Mouse (Mus musculus): ENCODE measurements around the gene Nupl2.

The Nupl2 gene

DNA sequence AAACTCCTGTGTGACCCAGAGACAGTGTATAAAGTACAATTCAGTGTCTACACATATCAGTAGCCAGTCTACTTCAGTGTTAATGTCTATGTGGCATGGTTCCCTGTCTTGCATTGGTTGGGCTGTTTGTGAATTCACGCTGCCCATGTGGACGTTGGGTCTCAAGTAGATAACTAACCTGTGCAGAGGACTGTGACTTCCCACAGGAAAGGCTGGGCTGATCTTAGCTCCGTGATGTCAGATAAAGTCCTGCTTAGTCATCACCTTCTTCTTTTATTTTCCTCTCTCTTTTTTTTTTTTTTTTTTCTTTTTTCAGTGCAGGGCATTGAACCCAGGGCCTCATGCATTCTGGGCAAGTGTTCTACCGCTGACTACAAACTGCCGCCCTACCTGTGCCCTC is 43.7 kb downstream of the Nupl2 start:
- DNase-seq (ENCODE audit: low spot score): no peak

DNA sequence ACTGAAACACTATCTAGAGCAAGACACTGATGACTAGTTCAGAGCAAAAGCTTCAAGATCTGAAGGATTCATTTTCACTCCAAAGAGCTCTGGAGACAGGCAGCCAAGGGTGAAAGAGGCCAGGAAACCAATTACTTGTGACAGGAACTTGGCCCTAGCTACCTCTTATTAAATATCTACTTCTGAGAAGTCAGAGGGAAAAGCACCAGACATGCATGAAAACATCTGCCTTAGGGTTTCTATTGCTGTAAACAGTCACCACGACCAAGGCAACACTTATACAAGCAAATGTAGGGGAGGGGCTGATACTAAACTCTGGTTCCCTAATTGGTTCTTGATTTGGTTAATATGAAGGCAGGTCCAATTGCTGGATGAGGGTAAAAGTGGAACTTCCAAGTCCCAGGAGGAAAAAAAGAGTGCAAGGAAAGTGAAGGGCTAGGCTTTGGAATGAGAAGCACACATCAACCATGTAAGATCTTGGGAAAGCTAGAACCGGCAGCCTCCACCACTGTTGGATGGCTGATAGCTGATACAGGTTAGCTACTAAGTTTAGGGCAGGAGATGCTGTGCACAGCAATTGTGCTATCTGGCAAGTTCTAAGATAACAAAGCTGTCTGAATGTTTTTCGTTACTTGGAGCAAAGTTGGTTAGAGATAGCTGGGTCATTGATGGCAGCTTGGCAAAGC is 49.2 kb downstream of the Nupl2 start:
- no peak for DNase-seq (ENCODE audit: low spot score)

DNA sequence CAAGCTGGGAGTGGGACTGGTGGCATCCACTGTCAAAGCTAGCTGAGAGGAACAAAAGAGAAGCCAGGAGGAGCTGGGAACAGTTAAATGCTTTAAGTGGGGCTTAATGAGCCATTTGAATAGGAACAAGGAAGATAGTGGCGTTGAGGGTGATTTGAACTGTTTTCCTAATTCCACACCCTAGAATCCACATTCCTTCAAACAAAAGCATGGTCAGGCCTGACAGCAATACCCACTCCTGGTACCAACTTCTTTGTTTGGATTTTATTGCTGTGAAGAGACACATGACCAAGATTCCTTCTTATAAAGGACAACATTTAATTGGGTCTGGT is 49.8 kb downstream of the Nupl2 start:
- no peak for DNase-seq (ENCODE audit: low spot score)

DNA sequence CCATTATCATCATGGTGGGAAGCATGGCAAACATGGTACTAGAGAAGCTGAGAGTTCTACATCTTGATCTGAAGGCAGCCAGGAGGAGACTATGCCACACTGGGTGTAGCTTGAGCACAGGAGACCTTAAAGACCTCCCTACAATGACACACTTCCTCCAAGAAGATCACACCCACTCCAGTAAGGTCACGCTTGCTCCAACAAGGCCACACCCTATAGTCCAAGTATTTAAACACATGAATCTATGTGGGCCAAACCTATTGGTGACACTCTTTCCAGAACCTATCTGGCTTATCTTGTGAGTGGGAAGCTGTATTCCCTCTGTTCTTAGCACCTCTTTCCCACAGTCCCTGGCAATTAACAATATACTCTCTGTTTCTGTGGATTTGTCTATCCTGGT is 50.1 kb downstream of the Nupl2 start:
- DNase-seq (ENCODE audit: low spot score): no peak
